15 mouse cellular contexts compared by ENCODE assay signal in genomic region chr3:96828308-96828864, GRCm38 (mm10). TPM values are rescaled to one million over a fixed set of nuclear protein-coding genes. Genes with fewer than 3 reads are reported as not detected.
DNase-seq lines count a peak whose midpoint lies in the region; ATAC-seq and TF ChIP-seq lines count a peak whose summit lies in the region.
"Had no signal": no experiment of that assay in that cellular context is flagged by ENCODE, and none has a peak within 500 bp of the region (broad histone marks: within the 10 kb centered on the region; RNA-seq: fewer than 3 reads in every experiment).

No protein-coding gene starts in this region.

- H3K4me1 ChIP-seq in heart, embryonic 13.5 days, result no peaks in the 10 kb centered on the region
- peaks cover 58% of the 10 kb centered on the region for H3K4me1 ChIP-seq in E14TG2a.4 (replicated peaks; ENCODE audit: low read depth, low read length)
- H3K4me1 ChIP-seq in forebrain, embryonic 14.5 days (ENCODE audit: control insufficient read depth, insufficient read depth, low read length), result no peaks in the 10 kb centered on the region
- peaks cover 7% of the 10 kb centered on the region; the same call in 1 of the 2 replicates for H3K4me1 ChIP-seq in midbrain, embryonic 15.5 days

- intact Hi-C loops in heart, postnatal 25 days (cut with DNase I), result no loop called here

- H3K4me2 ChIP-seq in heart, embryonic 13.5 days, result peak overlapping the region; percentile 26
- H3K4me2 ChIP-seq in forebrain, embryonic 14.5 days (ENCODE audit: low read length), result 0 out of 2 replicates have a peak overlapping the region, but pooled peaks have one; percentile 12
- H3K4me2 ChIP-seq in midbrain, embryonic 15.5 days, result peak overlapping the region; percentile 2; the same call in 1 of the 2 replicates
- H3K4me2 ChIP-seq: limb, embryonic 12.5 days had no signal

- H3K36me3 ChIP-seq in heart, embryonic 13.5 days, result no peaks in the 10 kb centered on the region
- no peaks in the 10 kb centered on the region for H3K36me3 ChIP-seq in E14TG2a.4 (ENCODE audit: insufficient read depth, low read length)
- no peaks in the 10 kb centered on the region for H3K36me3 ChIP-seq in forebrain, embryonic 14.5 days (ENCODE audit: control insufficient read depth, insufficient read depth, low read length)
- no peaks in the 10 kb centered on the region for H3K36me3 ChIP-seq in midbrain, embryonic 15.5 days (replicated peaks)
- H3K36me3 ChIP-seq: hindbrain, embryonic 10.5 days; limb, embryonic 12.5 days had no signal

- WGBS in heart, embryonic 13.5 days, result 32% methylated on average over 15 of the region's 15 CpGs
- 22% methylated on average over 15 of the region's 15 CpGs for WGBS in forebrain, embryonic 14.5 days
- 29% methylated on average over 15 of the region's 15 CpGs for whole genome bisulfite sequencing in midbrain, embryonic 15.5 days

- no peak for TF ChIP-seq CTCF in E14TG2a.4 (conservative IDR thresholded peaks at IDR 0.05; ENCODE audit: low read length)

- no peak for ATAC-seq in heart, embryonic 13.5 days (ENCODE audit: extremely low read depth, insufficient number of reproducible peaks, low FRiP score, low TSS enrichment)
- peak; percentile 58 for ATAC-seq in forebrain, embryonic 14.5 days
- ATAC-seq in midbrain, embryonic 15.5 days (replicated peaks), result peak; percentile 81

- H3K27ac ChIP-seq in heart, embryonic 13.5 days (replicated peaks), result no peak overlapping the region
- no peak overlapping the region for H3K27ac ChIP-seq in forebrain, embryonic 14.5 days (ENCODE audit: low read depth, low read length)
- peak overlapping the region; percentile 48; the same call in 1 of the 2 replicates for H3K27ac ChIP-seq in midbrain, embryonic 15.5 days
- H3K27ac ChIP-seq: hindbrain, embryonic 10.5 days; limb, embryonic 12.5 days had no signal

- peaks cover 18% of the 10 kb centered on the region; the same call in 1 of the 2 replicates for H3K27me3 ChIP-seq in heart, embryonic 13.5 days (replicated peaks)
- H3K27me3 ChIP-seq in E14TG2a.4 (ENCODE audit: insufficient read depth, low read length), result peaks cover 9% of the 10 kb centered on the region; the same call in 1 of the 2 replicates
- no peaks in the 10 kb centered on the region for H3K27me3 ChIP-seq in forebrain, embryonic 14.5 days (replicated peaks; ENCODE audit: control insufficient read depth, insufficient read depth, low read length)
- H3K27me3 ChIP-seq in midbrain, embryonic 15.5 days (replicated peaks), result no peaks in the 10 kb centered on the region
- H3K27me3 ChIP-seq: limb, embryonic 12.5 days had no signal

- H3K4me3 ChIP-seq in heart, embryonic 13.5 days, result no peak overlapping the region
- H3K4me3 ChIP-seq in E14TG2a.4 (replicated peaks; ENCODE audit: low read length), result 0 out of 2 replicates have a peak overlapping the region, but pooled peaks have one; percentile 20
- no peak overlapping the region for H3K4me3 ChIP-seq in forebrain, embryonic 14.5 days (ENCODE audit: low read depth, low read length)
- no peak overlapping the region for H3K4me3 ChIP-seq in midbrain, embryonic 15.5 days
- H3K4me3 ChIP-seq: hindbrain, embryonic 10.5 days; limb, embryonic 12.5 days had no signal

- H3K9ac ChIP-seq in heart, embryonic 13.5 days, result no peak overlapping the region; the same call in 1 of the 2 replicates
- no peak overlapping the region for H3K9ac ChIP-seq in forebrain, embryonic 14.5 days (ENCODE audit: low read length)
- H3K9ac ChIP-seq in midbrain, embryonic 15.5 days, result no peak overlapping the region
- H3K9ac ChIP-seq: limb, embryonic 12.5 days had no signal

- no peaks in the 10 kb centered on the region for H3K9me3 ChIP-seq in heart, embryonic 13.5 days
- no peaks in the 10 kb centered on the region for H3K9me3 ChIP-seq in E14TG2a.4 (ENCODE audit: low read length)
- H3K9me3 ChIP-seq in forebrain, embryonic 14.5 days (replicated peaks; ENCODE audit: control insufficient read depth, low read length), result no peaks in the 10 kb centered on the region
- H3K9me3 ChIP-seq in midbrain, embryonic 15.5 days, result no peaks in the 10 kb centered on the region
- H3K9me3 ChIP-seq: hindbrain, embryonic 10.5 days; limb, embryonic 12.5 days had no signal

- no peak for DNase-seq in heart, postnatal 25 days (ENCODE audit: low spot score)
- DNase-seq in forebrain, embryonic 14.5 days (ENCODE audit: low spot score), result peak; percentile 74
- DNase-seq in cerebellum, adult 8-10 months, result no peak
- DNase-seq in thymus, postnatal 14 days, result no peak
- DNase-seq: cerebellum, postnatal 14 days; gastrocnemius, postnatal 25 days; kidney, postnatal 10 days; layer of hippocampus, postnatal 36 days; lung, postnatal 36 days had no signal

RNA-seq across cellular contexts. Expression of gene Pdzk1, which starts 0.7 kb away (rescaled TPM):
- 0.08 and 0.38 TPM in 2 replicates for polyA plus RNA-seq in heart, embryonic 13.5 days (2015; fragmentation: Nextera tagmentation; extraction: Ambion mirVana)
- not detected for total RNA-seq in heart, postnatal 25 days (2021)
- polyA plus RNA-seq in forebrain, embryonic 14.5 days (2014; fragmentation: Nextera tagmentation; extraction: Ambion mirVana), result 0.28 TPM in 1 of 2 replicates, not detected in the other
- 0.17 and 0.36 TPM in 2 replicates for polyA plus RNA-seq in midbrain, embryonic 15.5 days (2015; fragmentation: Nextera tagmentation; extraction: Ambion mirVana)
- total RNA-seq: gastrocnemius, postnatal 25 days had no signal
- polyA plus RNA-seq: embryonic facial prominence, embryonic 11.5 days; limb, embryonic 12.5 days had no signal

RNA-seq across cellular contexts. Expression of gene Cd160, which starts 0.8 kb away (rescaled TPM):
- 0.36 TPM in 1 of 2 replicates, not detected in the other for polyA plus RNA-seq in heart, embryonic 13.5 days (2015; fragmentation: Nextera tagmentation; extraction: Ambion mirVana)
- total RNA-seq in heart, postnatal 25 days (2021), result not detected
- 0.18 and 0.40 TPM in 2 replicates for polyA plus RNA-seq in forebrain, embryonic 14.5 days (2014; fragmentation: Nextera tagmentation; extraction: Ambion mirVana)
- 0.19 and 0.22 TPM in 2 replicates for polyA plus RNA-seq in midbrain, embryonic 15.5 days (2015; fragmentation: Nextera tagmentation; extraction: Ambion mirVana)
- total RNA-seq: gastrocnemius, postnatal 25 days; layer of hippocampus, postnatal 36 days had no signal
- polyA plus RNA-seq: embryonic facial prominence, embryonic 11.5 days had no signal
